Mouse (Mus musculus) brain, embryonic 18.5 days (tissue): ENCODE results near the gene Clybl.

Source experiments
- DNase-seq: peaks from one replicate; pipeline ENCODE4 v3.0.0-alpha.2; 2012; ENCODE audit warnings: low read depth, low spot score

Clybl gene

GRCm38 (mm10) chr14:122181078-122181814 lies at the start of gene Clybl:
Gene Clybl, plus strand, starts transcription at chr14:122181704.
- DNase-seq = peak; percentile 47

- no peak for DNase-seq
Measured at GRCm38 (mm10) chr14:122136368-122136928, 45.1 kb upstream of the Clybl start.

GRCm38 (mm10) chr14:122137234-122137633 lies 44.3 kb upstream of the Clybl start:
- no peak for DNase-seq

- no peak for DNase-seq
Measured at GRCm38 (mm10) chr14:122140126-122140525, 41.4 kb upstream of the Clybl start.

GRCm38 (mm10) chr14:122143585-122144269 lies 37.8 kb upstream of the Clybl start:
- no peak for DNase-seq

GRCm38 (mm10) chr14:122145374-122145773 lies 36.1 kb upstream of the Clybl start:
- no peak for DNase-seq

- DNase-seq = no peak
Measured at GRCm38 (mm10) chr14:122150616-122151015, 30.9 kb upstream of the Clybl start.

- no peak for DNase-seq
Measured at GRCm38 (mm10) chr14:122157738-122158137, 23.8 kb upstream of the Clybl start.

GRCm38 (mm10) chr14:122160916-122161315 lies 20.6 kb upstream of the Clybl start:
- DNase-seq = no peak

- DNase-seq = no peak
Measured at GRCm38 (mm10) chr14:122168912-122169311, 12.6 kb upstream of the Clybl start.

- no peak for DNase-seq
Measured at GRCm38 (mm10) chr14:122170202-122170781, 11.2 kb upstream of the Clybl start.

GRCm38 (mm10) chr14:122171031-122171430 lies 10.5 kb upstream of the Clybl start:
- DNase-seq = no peak

GRCm38 (mm10) chr14:122176263-122176798 lies 5.2 kb upstream of the Clybl start:
- no peak for DNase-seq

GRCm38 (mm10) chr14:122179262-122179661 lies 2.2 kb upstream of the Clybl start:
- no peak for DNase-seq

GRCm38 (mm10) chr14:122181815-122182157 lies 282 bp downstream of the Clybl start:
- no peak for DNase-seq

GRCm38 (mm10) chr14:122182220-122182619 lies 716 bp downstream of the Clybl start:
- no peak for DNase-seq

- DNase-seq = no peak
Measured at GRCm38 (mm10) chr14:122183974-122184373, 2.5 kb downstream of the Clybl start.

GRCm38 (mm10) chr14:122188250-122188649 lies 6.7 kb downstream of the Clybl start:
- no peak for DNase-seq

- no peak for DNase-seq
Measured at GRCm38 (mm10) chr14:122189901-122190300, 8.4 kb downstream of the Clybl start.

GRCm38 (mm10) chr14:122190527-122190926 lies 9.0 kb downstream of the Clybl start:
- DNase-seq = no peak

- no peak for DNase-seq
Measured at GRCm38 (mm10) chr14:122190941-122191510, 9.5 kb downstream of the Clybl start.

GRCm38 (mm10) chr14:122194630-122195029 lies 13.1 kb downstream of the Clybl start:
- DNase-seq = no peak
